Mouse (Mus musculus): ENCODE measurements around the gene Srrm4.

The Srrm4 gene

DNA sequence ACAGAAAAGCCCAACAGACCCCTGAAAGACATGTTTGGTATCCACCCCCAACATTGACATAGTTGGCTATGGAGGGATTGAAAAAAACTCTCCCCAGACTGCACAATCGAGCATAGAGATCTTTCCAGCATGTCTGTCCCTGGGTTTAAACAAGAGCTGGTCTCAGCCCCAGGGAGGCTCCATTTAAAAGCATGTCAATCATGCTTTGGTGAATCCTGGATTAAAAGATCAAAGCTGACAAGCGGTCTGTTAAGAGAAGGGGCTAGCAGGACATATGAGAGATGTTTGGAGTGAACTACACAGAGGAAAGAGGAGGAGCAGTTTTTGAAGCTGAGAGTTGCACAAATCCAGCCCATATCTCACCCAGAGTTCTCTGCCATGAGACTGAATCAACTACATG, 38.5 kb downstream of the Srrm4 start:
- no peak for DNase-seq (ENCODE audit: low spot score in 2 of 2)

DNA sequence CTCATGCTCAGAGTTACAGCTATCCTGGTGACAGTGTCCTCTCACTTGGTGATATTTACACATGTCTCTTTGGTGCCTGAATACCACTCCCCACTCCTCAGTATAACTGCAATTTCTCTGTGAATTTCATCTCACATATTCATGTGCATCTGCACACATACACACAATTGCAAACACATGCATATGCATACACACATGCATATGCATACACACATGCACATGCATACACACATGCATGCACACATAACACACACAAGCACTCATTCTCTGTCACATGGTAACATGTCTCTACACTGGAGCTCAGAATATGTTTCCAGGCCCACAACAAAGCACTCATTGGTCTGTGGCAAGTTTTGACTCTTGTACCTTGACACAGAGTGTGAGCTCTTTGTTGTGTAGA, 39.0 kb downstream of the Srrm4 start:
- DNase-seq (ENCODE audit: low spot score in 2 of 2) = no peak

DNA sequence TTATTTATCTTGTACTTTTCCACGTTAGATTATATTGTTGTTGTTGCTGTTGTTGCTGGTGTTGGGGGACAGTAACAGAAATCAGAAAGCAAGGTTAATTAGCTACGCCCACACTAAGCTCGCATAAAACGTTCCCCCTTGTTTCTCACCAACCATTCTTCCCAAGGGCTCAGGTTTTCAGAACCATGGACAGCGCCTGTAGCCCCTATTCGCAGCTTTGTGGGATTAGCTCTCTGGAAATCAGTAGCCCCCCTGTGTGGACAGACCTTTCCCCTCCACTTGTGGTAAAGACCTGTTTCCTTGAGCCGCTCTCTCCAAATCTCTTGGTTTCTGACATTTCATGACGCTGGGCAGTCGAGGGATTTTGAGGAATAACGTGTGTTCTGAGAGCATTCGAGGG, 45.9 kb downstream of the Srrm4 start:
- DNase-seq (ENCODE audit: low spot score in 2 of 2) = no peak

DNA sequence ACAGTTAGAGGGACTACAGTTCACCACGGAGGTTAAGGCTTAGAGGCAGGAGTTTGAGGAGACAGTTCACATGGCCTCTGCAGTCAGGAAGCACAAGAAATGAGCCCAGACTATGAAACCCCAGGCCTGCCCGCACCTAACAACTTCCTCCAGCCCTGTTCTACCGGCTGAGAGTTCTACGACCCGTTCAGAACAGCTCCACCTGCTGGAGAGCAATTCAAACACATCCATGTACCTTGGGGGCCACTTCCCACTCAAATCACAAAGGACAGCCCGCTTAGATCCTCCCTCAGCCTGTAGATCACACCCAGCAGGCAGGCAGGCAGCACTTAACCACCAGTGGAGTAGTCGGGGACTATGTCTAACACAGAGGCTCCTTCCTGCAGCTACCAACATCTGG, 49.3 kb downstream of the Srrm4 start:
- DNase-seq (ENCODE audit: low spot score in 2 of 2) = no peak

DNA sequence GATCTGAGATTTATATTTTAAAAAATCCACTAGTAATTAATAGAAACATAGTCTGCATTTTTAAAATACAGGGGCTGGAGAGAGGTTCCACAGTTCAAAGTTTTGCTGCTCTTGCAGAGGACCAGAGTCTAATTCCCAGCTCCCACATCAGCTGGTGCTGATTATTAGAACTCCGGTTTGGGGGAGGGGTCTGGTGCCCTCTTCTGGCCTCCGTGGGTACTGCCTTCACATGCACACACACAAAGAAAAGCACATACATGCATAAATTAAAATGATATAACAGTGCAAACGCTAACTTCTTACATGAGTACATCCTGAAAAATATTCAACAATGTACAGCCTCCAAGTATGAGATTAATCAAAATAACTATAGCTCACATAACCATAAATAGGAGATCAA, 50.5 kb downstream of the Srrm4 start:
- DNase-seq (ENCODE audit: low spot score in 2 of 2) = no peak

DNA sequence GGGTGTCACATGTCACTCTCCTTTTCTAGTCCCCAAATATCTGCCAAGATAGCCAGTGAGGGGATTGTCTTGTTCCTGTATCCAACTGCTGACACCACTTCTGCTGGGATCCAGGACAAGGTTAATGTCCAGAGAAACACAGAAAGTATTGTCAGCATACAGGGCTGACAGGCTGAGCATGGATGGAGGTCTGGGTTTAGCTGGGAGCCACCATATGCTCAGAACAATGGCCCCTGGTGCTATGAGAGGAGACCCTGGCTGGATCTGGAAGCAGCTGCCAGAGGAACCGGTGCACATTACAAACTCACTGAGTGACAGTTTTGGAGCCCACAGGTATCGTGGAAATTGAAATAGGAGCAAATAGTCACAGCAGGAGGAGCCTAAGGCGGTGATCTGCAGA, 52.3 kb downstream of the Srrm4 start:
- DNase-seq (ENCODE audit: low spot score in 2 of 2) = no peak

DNA sequence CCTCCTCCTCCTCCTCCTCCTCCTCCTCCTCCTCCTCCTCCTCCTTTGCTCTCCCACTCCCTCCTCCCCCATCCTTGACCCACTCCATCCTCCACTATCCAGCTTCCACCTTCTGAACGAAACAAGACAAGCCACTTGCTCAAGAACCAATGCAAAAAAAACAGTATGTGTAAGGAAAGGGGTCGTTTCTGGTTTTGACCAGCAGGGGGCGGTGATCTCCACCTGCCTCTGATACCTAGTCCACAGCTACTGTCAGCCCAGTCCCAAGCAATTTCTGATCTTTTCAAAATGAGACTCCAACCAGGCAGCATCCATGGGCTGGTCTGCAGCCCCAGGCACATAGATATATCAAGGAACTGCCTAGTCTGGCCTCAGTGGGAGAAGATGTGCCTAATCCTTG, 53.1 kb downstream of the Srrm4 start:
- DNase-seq (ENCODE audit: low spot score in 2 of 2) = no peak

DNA sequence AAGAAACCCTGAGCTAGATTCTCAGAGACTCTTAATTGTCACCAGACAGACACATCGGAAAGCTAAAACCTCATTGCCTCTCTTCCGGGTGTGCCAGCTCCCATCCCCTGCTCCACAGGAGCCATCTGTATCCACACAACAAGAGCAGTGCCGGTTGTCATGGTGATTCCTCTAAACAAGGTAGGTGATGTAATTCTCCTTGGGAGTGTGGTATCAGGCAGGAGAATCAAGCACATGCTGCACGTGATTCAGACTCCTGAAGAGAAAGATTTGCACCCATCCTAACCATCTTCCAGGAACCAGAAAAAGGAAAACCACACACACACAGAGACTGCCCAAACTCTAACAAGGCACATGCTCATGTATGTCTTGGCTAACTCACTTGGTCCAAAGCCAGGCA, 65.3 kb downstream of the Srrm4 start:
- peak; percentile 27 to 39 for DNase-seq (ENCODE audit: low spot score in 2 of 2)

DNA sequence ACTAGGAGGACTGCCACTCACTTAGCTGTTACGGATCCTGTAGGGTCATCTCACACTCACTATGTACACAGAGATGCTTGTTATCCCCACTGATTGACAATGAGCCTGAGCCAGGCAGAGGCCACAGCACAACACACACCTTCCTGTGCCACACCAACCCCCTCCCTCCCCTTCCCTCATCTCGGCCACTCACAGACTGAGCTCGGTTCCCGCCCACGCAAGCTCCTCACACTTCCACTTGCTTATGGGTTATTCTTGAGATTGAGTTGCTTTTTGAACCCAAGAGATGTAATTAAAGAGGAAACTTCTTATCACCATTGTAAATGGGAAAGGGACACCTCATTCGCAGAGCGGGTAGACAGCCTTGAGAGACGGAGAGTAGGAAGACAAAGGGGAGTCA, 66.3 kb downstream of the Srrm4 start:
- DNase-seq (ENCODE audit: low spot score in 2 of 2) = no peak

DNA sequence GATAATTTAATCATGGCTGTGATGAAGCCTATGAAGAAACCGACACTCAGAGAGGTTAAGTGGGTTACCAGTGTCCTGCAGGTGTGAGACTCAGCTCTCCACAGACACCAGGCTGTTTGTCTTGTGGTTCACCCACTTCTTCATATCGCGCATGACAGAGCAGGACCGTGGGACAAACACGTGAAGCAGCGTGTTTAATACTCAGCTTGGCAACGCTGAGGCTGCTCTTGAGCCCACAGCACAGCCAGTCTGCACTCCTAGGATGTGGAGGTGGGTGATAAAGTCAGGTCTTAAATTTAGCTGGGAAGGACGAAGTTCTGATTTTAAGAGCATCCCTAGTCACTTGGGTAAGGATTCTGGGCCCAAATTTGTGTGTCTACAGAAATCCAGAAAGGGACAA, 68.1 kb downstream of the Srrm4 start:
- peak; percentile 36 to 38 for DNase-seq (ENCODE audit: low spot score in 2 of 2)

DNA sequence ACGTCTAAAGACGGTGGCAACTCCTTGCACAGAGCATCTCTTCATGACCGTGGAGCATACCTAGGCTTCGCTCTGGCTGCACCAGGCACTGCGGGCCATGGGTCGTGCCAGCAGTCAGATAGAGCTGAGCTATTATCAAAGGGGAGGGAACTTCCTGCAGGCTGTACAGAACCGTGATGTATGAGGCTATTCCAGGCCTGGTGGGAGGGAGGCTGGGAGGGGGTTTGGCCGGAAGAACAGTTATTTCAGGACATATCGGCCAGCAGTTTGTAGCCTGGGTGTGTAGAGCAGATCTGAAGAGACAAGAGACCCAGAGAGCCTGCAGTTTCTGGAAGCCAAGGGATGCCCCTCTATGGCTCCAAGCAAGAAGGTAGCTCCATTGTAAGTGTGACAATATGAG, 68.5 kb downstream of the Srrm4 start:
- no peak for DNase-seq (ENCODE audit: low spot score in 2 of 2)

DNA sequence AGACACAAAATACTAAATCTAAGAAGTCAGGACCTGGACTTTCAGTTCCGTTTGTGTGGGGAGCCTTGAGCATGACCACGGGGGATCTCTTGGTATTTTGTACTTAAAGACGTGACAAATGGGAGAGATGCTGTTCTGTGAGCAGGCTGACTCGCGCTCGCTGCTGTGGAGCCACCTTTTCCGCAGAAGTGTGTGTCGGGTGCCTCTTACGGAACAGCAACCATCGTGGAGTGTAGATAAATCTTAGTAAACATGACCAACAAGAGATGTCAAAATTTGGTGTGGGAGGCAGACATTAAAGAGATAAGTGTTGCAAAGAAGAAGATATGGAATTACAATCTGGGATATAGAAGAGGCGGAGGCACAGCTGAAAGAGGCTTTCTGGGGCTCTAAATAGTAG, 69.3 kb downstream of the Srrm4 start:
- no peak for DNase-seq (ENCODE audit: low spot score in 2 of 2)

DNA sequence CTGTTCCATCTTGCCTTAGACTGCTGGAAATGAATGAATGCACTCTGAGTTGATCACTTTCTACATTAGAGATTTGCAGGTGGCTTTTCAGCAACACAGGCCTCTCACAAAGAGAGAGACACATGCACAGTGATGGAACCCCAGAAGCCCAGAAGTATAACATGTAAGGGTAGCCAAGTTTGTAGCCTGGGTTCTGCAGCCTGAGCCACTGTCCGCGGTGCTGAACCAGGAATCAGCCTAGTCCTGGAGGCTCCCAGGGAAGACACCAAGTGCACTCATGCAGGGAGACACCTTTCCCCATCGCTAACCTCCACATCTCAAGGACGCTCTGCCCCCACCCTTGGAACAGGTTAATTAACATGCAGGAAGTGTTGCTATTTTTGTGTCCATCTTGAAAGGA, 73.6 kb downstream of the Srrm4 start:
- DNase-seq (ENCODE audit: low spot score in 2 of 2) = no peak

DNA sequence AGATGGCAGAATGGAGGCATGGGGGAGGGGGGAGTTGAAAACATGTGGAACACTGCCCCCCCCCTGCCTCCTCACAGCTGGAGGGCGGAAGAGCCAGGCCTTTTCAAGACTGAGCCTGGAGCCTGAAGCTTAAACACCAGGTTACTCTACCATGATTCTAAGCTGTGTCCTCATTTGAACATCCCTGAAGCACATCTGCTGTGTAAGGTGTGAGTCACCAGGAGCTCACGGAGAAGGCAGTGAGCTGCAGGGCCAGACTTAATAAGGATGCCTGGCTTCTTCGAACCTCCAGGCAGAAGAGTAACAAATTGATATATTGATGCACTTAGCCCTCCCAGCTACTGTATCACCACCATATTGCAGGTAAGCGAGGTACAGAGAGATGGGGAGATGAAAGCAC, 79.5 kb downstream of the Srrm4 start:
- no peak for DNase-seq (ENCODE audit: low spot score in 2 of 2)

DNA sequence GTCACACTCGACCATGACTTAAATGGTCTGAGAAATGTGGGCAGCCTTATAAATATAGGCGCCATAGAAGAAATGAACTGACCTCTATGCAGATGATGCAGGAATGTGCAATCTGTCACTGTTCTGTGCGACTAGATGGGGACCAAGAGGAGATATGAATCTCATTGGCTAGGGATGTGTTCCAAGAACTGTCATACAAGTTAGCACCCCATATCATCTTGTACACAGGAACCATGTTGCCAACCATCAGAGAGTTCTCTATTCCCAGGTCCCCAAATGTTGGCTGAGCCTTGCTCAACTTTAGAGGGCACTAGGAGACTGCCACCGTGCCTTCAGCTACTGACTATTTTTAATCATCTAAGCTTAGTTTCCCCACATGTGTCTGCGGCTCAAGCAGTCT, 81.4 kb downstream of the Srrm4 start:
- DNase-seq (ENCODE audit: low spot score in 2 of 2) = no peak

DNA sequence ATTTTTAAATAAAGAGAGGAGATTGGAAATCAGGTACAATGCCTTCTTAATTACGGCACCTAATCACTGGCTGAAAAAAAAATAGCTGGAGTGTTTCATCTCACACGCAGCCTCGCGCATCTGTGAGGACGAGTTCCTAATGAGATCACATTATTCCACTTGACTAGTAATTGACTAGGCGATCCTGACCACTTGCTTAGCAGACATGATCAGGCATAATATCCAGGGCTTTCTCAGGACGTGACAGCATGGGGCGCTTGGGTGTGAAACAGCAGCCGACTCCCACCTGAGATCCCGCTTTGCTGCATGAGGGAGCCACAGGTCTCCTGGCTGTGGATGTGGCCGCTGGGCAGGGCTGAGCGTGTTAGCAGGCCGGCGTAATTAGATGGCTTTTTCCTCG, 90.3 kb downstream of the Srrm4 start:
- no peak for DNase-seq (ENCODE audit: low spot score in 2 of 2)

DNA sequence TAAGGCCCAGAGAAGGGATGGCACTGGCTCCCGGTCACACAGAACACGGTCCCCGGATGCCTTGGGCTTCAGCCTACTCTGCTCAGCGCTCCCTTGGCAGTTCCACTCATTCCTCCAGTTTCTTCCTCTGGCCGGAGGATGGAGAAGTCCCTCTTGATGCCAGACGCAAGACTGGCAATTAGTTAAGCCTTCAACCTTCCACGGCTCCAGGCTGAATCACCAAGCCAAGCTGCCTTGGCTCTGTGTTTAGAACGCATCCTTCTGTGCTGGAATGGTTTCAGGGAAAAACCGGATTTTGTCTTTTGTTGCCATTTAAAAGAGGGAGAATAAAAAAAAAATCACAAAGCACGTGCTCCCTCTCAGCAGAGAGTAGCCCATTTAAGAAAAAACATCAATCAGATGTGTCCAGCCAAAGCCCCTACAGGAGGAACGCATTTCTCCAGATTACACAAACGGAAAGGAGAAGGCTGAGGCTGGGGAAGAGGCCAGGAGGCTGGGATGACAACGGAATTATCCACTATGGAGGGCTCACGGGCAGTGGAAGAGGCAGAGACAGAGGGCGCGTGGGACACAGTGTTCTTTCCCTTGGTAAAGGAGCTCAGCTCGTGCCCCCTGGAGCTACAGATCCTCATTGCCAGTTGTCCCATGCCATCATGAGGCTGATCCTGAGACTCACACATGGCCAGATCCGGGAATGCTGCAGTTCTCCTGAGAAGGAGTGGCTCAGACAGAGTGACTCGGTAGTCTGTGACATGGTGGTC, 92.6 kb downstream of the Srrm4 start:
- no peak for DNase-seq (ENCODE audit: low spot score in 2 of 2)

DNA sequence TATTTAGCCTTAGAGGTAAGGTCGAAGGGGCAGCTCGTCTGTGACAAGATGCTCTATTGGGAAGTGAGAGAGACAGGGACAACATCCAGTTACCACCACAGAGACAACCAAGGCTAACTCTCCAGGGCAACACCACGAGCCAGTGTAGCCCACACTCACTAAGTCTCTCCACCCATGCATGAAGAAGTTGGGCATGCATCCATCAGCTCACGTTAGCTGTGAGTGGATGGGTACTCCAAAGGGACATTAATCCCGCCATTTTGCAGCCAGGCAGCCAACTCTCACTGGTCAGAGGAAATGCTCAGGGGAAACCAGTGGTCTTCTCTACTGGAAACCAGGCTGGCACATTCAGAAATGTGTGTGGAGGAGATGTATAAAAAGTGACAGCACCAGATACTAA, 93.8 kb downstream of the Srrm4 start:
- no peak for DNase-seq (ENCODE audit: low spot score in 2 of 2)

DNA sequence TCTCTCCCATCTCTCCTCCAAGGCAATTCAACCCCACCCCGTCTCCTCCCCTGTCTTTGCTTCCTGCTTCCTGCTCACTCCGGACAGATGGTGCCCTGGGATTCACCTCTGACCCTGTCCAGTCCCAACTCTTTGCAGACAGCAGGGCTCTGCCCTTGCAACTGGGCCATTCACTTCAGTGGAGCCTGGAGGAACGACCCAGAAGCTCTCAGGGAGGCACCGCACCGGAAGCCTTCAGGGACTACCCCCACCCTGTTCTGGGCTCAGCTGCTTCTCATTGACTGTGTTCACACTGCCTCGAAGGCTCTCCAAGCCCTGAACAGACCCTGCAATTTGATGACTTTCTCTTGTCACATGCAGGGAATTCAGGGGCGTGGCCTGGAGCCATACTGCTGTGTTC, 94.4 kb downstream of the Srrm4 start:
- no peak for DNase-seq (ENCODE audit: low spot score in 2 of 2)

DNA sequence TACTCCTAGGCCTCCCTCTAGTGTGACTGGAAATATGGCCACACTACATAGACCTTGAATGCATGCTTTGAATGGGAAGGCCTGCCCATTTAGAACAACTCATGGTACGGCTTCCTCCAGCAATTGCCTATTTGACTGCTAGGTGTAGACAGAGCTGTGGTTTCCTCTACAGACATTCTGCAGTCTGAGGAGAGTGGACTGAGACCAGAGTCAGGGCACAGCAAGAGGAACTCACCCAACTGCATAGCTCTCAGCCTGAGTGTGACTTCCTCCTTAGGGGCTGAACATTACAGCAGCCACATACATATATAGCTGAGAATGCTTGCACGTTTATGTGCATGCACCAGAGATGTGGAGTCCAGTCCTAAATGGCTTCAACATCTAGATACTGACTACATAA, 94.9 kb downstream of the Srrm4 start:
- DNase-seq (ENCODE audit: low spot score in 2 of 2) = no peak

DNA sequence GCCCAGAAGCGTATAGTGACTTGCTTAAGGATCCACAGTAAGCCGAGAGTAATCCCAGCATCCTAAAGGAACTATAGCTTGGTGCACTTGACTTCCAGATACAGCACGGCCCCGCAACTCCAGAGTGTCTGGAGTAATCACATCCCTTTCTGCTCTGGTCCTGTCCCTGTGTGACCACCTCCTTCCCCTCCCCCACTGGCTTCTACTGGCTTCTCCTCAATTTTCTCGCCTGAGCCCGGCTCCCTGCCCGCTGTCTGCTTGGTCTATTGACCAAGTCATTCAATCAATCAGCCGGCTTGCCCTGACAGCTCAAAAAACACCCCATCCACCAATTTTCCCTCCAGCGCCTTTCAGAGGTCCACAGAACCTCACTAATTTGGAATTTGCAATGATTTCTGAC, 96.2 kb downstream of the Srrm4 start:
- DNase-seq (ENCODE audit: low spot score in 2 of 2) = no peak

DNA sequence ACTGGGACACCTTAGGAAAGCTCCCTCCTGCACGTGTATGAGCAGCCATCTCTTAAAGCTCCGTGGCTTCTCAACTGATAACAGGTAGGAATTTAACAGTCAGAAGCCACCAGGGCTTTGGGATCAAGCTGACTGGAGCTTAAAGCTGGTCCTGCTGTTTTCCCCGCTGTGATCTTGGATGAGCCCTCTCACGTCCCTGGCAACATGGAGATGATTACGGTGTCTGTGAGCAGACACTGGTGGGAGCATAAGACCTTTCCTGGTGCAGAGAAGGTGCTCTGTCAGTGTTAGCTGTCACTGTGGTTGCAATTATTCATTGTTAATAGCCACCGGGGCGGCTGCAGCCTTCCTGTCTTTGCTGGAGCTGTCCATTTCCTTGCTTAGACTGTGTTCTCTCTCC, 97.2 kb downstream of the Srrm4 start:
- no peak for DNase-seq (ENCODE audit: low spot score in 2 of 2)

DNA sequence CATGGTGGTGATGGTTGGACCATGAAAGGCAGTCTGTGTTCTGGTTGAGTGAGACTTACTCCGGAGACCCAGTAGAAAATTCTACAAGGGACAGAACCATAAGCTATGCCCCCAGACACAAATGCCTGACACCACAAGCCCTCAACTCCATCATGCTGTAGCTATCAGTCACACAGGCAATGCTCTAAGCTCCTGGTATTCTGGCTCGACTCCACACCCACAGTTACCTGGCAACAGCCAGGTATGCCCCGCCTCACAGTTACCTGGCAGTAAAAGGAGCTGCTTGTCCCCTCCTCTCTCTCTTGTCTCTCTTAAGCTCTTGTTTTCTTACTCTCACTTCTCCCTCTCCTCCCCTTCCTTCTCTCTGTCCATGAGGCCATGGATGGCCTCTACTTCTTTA, 98.9 kb downstream of the Srrm4 start:
- DNase-seq (ENCODE audit: low spot score in 2 of 2) = no peak

DNA sequence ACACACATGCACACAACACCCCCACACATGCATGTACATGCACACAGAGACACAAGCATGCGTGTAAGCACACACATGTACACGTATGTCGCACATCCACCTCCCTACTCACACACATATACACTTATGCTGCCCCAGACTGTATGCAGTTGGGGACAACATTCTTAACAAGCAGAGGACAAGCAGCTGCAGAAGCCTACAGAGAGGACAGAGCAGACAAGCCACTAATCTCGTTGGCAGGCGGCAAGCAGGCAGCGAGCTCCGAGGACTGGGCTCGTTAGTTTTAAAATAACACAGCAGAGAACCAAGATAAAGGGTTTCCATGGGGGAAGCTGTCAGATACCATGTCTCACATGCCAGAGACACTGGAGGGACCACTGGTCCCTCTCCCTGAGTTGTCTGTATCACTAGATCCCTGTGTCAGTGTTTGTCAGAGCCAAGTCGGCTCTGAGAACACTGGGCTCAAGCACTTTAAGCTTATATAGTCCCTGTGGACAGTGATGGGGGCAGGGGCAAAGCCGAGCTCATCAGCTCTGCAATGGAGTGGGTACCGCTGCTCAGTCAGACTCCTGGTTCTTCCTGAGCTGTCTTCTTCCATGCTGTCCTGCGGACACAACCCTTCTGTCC, 99.7 kb downstream of the Srrm4 start:
- DNase-seq (ENCODE audit: low spot score in 2 of 2) = no peak
